Comparison of ENCODE assay signal across 7 mouse cellular contexts in genomic region chr5:32134903-32135335, GRCm38 (mm10). TPM values are rescaled to one million over a fixed set of nuclear protein-coding genes. Genes with fewer than 3 reads are reported as not detected.
DNase-seq lines count a peak whose midpoint lies in the region; ATAC-seq and TF ChIP-seq lines count a peak whose summit lies in the region.

No protein-coding gene starts in this region.

- H3K27ac ChIP-seq in limb, embryonic 14.5 days (replicated peaks; ENCODE audit: low read depth, low read length): peak overlapping the region; percentile 95
- H3K27ac ChIP-seq in midbrain, embryonic 16.5 days (ENCODE audit: low read length): peak overlapping the region; percentile 72

- intact Hi-C loops in heart, postnatal 36 days (cut with DNase I): loop anchor here (1.0 to 5.0 kb wide), 4 partner anchors 258 to 523 kb away; no protein-coding TSS in a partner anchor

- H3K4me3 ChIP-seq in limb, embryonic 14.5 days (replicated peaks; ENCODE audit: low read length): peak overlapping the region; percentile 63
- peak overlapping the region; percentile 68 for H3K4me3 ChIP-seq in midbrain, embryonic 16.5 days (ENCODE audit: low read depth, low read length)

- no peaks in the 10 kb centered on the region for H3K27me3 ChIP-seq in limb, embryonic 14.5 days (ENCODE audit: control insufficient read depth, insufficient read depth, low read length)
- peaks cover 41% of the 10 kb centered on the region for H3K27me3 ChIP-seq in midbrain, embryonic 16.5 days (ENCODE audit: control insufficient read depth, insufficient read depth, low read depth, low read length)

- H3K9me3 ChIP-seq in limb, embryonic 14.5 days (ENCODE audit: control insufficient read depth, low read length): no peaks in the 10 kb centered on the region
- H3K9me3 ChIP-seq in midbrain, embryonic 16.5 days (replicated peaks; ENCODE audit: control insufficient read depth, low read length, poor library complexity, severe bottlenecking): no peaks in the 10 kb centered on the region

- TF ChIP-seq POLR2A in limb, embryonic 14.5 days (IDR thresholded peaks at IDR 0.05; ENCODE audit: borderline replicate concordance, extremely low read depth, insufficient read depth, insufficient read length): no peak

- no peak for ATAC-seq in limb, embryonic 14.5 days (ENCODE audit: low FRiP score, low read depth)
- peak; percentile 52 for ATAC-seq in midbrain, embryonic 16.5 days

- peaks cover 18% of the 10 kb centered on the region for H3K4me1 ChIP-seq in limb, embryonic 14.5 days (ENCODE audit: control insufficient read depth, insufficient read depth, low read length)
- peaks cover 18% of the 10 kb centered on the region for H3K4me1 ChIP-seq in midbrain, embryonic 16.5 days (ENCODE audit: control insufficient read depth, insufficient read depth, low read length)

- H3K9ac ChIP-seq in limb, embryonic 14.5 days (ENCODE audit: low read depth, low read length, severe bottlenecking): peak overlapping the region; percentile 67
- peak overlapping the region; percentile 77 for H3K9ac ChIP-seq in midbrain, embryonic 16.5 days (ENCODE audit: low read depth, low read length)

- WGBS in limb, embryonic 14.5 days: 1% methylated on average over 25 of the region's 54 CpGs
- under 1% methylated on average over 37 of the region's 54 CpGs for WGBS in midbrain, embryonic 16.5 days

- peak overlapping the region; percentile 82 for H3K4me2 ChIP-seq in limb, embryonic 14.5 days (replicated peaks; ENCODE audit: low read depth, low read length, severe bottlenecking)
- H3K4me2 ChIP-seq in midbrain, embryonic 16.5 days (ENCODE audit: low read length): peak overlapping the region; percentile 97

- H3K36me3 ChIP-seq in limb, embryonic 14.5 days (ENCODE audit: control insufficient read depth, insufficient read depth, low read length): no peaks in the 10 kb centered on the region
- no peaks in the 10 kb centered on the region for H3K36me3 ChIP-seq in midbrain, embryonic 16.5 days (ENCODE audit: control insufficient read depth, insufficient read depth, low read length)

- DNase-seq in ovary, postnatal 36 days (ENCODE audit: low spot score): peak; percentile 83
- DNase-seq in ovary, postnatal 10 days (ENCODE audit: low spot score): no peak
- peak; percentile 52 to 55 for DNase-seq in adrenal gland, postnatal 4 days (ENCODE audit: low spot score in 2 of 2)
- DNase-seq in heart, postnatal 36 days: peak; percentile 76 to 87
- DNase-seq in limb, embryonic 14.5 days (ENCODE audit: low spot score): no peak
- peak; percentile 71 for DNase-seq in thymus, postnatal 4 days

RNA-seq across cellular contexts. Expression of gene Fosl2, which starts 0.7 kb away (rescaled TPM):
- 100 to 1,000 TPM; 248 to 278 TPM for total RNA-seq in adrenal gland, postnatal 4 days (2021)
- total RNA-seq in heart, postnatal 36 days (2021): 10 to 100 TPM; 28.4 to 35.1 TPM
- polyA plus RNA-seq in limb, embryonic 14.5 days (2012; rRNA removed): 11.6 and 13.6 TPM in 2 replicates
- 7.1 and 8.8 TPM in 2 replicates for polyA plus RNA-seq in limb, embryonic 14.5 days (2014; fragmentation: Nextera tagmentation; extraction: Ambion mirVana)
- 0.37 and 0.55 TPM in 2 replicates for polyA plus RNA-seq in midbrain, embryonic 16.5 days (2015; fragmentation: Nextera tagmentation; extraction: Ambion mirVana)

Comparison
In these comparisons a context has a peak if more than half of its experiments do, and no peak if none do; other contexts are left out.
1. DNase-seq: peak in ovary, postnatal 36 days (single experiment), adrenal gland, postnatal 4 days (2 of 2), heart, postnatal 36 days (2 of 2) and thymus, postnatal 4 days (single experiment); none in ovary, postnatal 10 days (single experiment) and limb, embryonic 14.5 days (single experiment).
2. RNA of gene Fosl2, which starts 0.7 kb away (total RNA-seq): 248 to 278 TPM in adrenal gland, postnatal 4 days; 28.4 to 35.1 TPM in heart, postnatal 36 days; every median in the first group is over 4 times any median in the second.